Mouse (Mus musculus) naive thymus-derived CD4-positive, alpha-beta T cell, adult 2 months (primary cell): Measurements from ENCODE around the gene Lect2.

Experiments used
- DNase-seq: peaks from one replicate; pipeline ENCODE4 v3.0.0-alpha.2; 2011; ENCODE audit warnings: low read depth

The Lect2 gene

DNA sequence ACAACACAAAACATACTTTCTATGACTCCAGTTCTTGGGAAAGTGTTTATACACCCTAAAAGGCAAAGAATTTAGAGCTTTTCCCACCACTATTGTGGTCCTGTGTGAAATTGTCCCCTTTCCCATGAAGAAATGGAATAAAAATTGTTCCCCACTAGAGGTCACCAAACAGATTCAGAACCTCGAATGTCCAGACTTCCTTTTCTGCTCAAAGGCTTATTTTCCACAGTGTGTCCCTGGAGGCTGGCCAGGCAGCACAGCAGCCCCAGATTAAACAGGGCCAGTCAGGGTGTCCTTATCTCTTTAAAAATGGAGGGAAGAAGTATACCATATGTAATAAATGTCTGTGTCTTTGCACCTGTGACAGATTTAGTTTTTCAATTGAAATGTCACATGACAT, 7.7 kb upstream of the Lect2 start:
- no peak for DNase-seq

DNA sequence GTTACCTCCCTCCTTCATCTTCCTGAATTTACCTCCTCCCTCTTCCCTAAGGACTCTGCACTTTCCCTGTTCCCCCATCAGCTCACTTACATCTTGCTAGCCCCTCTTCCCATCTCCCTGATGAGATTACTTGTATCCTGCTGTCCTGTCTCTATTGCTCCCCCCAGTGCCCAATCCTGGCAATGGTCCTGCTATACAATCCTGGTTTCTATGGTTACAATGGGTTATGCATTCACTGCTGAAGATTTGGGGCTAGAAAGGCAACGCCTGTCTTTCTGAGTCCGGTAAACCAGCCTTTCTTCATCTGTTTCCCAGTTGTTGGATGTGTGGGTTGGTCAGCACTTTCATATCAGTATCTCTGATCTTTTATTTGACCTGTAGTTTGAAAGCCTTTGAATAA, 6.1 kb upstream of the Lect2 start:
- DNase-seq, result peak; percentile 67

DNA sequence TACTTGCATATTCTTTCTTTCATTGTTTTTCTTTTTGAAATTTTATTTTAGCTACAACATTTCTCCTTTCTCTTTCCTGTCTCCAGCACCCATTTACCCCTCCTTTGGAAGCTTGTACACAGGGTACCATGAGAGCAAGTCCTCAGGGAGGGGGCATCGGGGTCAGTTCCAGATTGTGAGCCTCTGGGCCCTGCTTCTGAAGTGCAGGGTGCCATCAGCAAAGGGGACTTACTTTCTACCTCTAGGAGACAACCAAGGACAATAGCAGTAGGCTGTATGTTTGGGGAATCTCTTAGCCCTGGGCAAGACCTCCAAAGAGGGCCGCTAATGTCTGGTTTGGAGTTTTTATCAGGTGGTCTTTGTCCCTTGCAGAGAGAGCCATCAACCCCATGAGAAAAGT, 5.6 kb upstream of the Lect2 start:
- DNase-seq, result no peak

DNA sequence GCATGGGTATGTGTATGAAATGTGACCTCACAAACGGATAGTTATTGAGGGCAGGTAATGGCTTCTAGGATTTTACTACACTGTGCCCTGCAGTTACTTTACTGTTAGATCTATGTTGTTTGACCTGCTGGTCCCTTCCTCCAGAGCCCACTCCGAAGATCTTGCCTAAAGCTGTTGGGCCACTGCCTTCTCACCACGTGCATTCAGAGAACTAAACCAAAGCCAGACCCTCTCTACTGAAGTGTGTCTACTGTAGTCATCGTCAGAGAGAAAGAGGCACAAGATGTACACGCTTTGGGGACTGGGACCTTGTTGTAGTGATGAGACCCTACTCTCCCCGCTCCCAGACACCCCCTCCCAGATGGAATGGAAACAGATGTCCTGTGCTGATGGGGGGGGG, 3.4 kb upstream of the Lect2 start:
- DNase-seq, result no peak

DNA sequence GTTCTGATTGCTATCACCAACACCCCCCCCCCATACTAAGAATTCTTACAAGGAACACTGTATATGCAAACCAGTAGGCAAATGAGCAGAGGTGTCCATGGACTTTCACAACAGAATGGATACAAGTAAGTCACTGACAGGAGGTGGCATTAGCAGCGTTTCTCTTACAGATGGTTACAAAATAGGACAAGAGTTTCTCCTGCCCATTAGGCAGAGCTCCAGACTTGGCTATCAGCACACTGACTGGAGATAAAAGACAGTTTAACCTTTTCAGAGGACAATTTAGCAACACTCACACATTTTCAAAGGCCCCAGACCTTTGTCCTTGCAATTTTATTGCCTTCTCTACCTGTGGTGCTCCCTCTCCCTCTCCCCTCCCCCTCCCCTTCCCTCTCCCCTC, 2.3 kb upstream of the Lect2 start:
- no peak for DNase-seq

DNA sequence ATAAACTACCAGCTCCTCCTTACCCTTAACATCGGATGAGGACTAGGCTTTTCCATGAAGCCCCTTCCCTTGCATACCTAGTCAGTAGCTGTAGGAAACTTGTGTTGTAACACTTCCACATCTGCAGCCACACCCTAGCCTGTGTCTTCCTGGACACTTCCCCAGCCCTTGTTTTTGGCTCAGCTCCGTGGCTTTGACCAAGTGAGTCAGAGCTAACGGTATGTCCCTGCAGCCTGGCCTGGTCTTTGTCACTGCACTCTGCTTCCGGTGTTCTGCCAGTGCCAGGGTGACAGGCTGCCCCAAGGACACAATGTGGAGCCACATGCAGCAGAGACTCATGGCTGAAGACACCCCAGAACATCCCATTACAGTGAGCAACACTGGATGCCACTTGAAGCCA, 1.1 kb upstream of the Lect2 start:
- DNase-seq, result no peak

DNA sequence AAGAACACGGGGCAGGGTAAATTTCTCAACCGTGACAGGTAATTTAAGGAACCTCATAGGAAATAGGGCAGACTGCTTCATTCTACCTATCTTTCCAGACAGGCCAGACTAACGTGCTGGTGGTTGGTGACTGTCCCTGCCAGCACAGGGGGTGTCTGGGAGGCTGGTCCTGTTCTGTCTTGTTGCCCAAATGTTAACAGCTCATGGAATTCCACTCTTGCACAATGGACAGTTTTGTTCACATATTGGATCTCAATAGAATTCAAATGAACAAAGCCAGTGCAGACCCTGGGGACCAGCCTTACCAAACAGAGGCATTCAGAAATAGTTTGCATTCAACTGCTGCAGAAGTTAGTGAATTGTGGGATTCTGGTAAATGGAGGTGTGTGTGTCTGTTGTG, 3.3 kb downstream of the Lect2 start:
- no peak for DNase-seq

DNA sequence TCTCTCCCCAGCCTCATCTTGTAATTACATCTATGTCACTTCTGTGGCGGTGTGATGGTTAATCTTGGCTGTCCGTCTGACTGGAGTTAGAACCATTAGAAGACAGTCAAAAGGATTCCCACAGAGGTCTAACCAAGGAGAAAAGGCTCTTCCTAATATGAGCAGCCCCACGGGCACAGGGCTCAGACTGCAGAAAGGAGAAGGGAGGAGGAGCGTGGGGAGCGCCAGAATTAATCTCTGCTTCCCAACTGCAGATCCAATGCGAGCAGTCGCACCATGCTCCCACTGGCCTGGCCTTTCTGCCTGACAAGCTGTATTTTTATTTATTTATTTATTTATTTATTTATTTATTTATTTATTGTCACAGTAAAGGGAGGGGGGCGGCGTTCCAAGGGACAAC, 4.5 kb downstream of the Lect2 start:
- no peak for DNase-seq

DNA sequence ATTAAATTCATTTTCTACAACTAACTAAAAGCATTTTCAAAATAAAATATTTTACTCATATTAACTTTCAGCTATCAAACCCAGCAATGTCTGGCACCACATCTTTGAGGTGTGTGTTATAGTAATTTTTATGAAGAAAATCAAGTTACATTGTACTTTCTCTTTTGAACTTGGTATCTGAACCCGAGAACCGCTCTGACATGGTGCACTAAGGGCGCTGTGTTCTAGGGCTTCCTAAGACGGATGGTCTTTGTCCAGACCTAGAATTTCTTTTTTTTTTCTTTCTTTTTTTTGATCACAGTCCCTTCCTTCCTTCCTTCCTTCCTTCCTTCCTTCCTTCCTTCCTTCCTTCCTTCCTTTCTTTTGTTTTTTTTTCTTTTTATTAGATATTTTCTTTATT, 8.5 kb downstream of the Lect2 start:
- no peak for DNase-seq

DNA sequence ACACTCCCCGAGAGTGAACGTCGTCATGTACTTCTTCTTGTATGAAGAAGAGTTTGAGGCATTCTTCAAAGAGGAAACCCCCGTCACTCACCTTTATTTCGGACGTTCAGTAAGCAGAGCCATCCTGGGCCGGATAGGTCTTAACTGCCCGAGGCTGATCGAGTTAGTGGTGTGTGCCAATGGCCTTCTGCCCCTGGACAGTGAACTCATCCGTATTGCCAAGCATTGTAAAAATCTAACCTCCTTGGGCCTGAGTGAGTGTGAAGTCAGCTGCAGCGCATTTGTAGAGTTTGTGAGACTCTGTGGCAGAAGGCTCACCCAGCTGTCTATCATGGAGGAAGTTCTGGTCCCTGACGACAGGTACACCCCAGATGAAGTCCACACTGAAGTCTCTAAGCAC, 11.3 kb downstream of the Lect2 start:
- DNase-seq, result no peak

DNA sequence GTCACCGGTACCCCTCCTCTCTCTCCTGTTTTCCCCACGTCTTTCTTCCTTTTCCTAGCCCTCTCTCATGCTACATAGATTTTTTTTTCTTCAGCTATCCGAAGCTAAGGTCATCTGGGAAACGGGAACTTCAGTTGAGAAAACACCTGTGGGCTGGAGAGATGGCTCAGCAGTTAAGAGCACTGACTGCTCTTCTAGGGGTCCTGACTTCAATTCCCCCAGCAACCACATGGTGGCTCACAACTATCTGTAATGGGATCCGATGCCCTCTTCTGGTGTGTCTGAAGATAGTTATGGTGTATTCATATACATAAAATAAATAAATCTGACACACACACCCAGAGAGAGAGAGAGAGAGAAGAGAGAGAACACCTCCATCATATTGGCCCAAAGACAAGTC, 12.7 kb downstream of the Lect2 start:
- no peak for DNase-seq

DNA sequence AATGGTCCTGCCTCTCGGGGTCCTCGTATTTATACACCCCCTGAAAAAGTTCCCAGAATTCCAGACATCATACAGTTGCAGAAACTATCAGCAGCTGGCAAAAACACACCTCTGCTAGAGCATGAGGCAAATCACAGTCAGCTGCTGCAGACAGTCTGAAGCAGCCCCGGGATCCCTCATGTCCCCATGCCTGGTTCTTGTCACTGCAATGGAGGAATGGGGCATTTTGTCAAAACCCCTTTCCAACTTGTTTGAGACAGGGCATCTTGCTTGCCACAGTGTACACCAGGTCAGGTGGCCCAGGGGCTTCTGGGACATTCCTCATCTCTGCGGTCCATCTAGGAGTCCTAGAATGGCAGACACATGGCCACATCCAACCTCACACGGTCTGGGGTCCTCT, 13.4 kb downstream of the Lect2 start:
- DNase-seq, result no peak

DNA sequence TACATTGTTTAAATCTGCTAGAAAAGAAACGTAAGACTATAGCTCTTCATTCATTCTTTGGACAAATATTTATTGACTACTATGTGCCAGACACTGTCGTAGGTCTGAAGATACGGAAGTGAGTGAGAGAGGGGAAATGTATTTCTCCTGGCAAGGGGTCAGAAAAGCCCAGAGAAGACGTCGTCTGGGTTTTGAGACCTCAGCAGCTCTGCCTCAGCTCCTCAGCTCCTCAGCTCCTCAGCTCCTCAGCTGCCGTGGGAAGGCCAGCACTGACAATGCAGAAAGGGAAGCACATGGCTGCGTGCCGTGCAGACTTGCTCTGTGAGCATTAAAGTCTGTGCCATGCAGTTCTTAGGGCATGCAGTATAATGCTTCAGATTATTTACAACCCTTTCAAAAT, 18.6 kb downstream of the Lect2 start:
- DNase-seq, result no peak

DNA sequence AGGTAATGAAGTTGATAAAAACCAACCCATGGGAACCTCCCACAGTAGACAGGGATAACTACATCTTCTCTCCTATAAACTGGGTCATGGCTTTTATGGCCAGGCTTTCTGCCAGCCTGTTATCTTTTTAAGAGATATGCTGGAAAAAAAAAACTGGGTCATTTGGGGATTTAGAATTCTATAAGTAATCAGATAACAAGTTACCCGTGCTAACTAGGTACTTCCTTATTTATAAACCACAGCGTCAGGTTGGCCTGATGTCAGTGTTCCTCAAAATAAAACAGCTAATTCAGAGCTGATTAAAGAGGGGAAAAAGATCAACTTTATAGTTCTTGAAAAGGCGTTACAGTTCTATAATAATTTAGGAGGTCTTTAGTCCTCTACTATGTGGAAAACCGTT, 19.3 kb downstream of the Lect2 start:
- DNase-seq, result no peak

DNA sequence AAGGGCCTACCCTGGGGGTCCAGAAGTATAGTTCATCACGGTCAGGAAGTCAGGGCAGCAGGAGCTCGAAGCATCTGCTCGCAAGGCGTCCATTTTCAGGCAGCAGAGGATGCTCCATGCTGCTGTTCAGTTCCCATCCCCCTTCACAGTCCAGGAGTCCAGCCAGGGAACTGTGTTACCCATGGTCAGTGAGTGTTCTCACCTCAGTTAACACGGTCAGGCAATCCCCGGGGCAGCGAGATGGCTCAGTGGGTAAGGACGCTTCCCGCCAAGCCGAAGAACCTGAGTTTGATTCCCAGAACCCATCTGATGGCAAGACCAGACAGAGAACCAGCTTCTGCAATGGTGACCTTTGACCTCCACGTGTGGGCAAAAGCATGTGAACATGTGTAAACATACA, 20.0 kb downstream of the Lect2 start:
- no peak for DNase-seq

DNA sequence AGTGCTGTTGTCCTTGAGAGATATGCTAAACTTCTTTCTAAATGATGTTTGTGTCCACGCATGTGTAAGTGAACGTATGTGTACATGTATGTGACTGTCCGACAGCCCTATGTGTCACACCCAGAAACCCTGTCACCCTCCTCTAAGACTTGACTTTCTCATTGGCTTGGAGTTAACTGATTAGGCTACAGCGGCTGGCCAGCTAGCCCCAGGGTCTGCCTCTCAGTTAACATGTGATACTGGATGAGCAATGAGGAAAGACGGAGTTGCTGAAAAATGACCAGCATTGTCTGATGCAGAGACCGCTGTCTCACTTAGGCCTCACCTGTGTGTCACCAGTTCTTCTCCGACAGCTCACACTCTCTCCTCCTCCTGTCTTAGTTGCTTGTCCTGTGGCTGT, 20.5 kb downstream of the Lect2 start:
- no peak for DNase-seq

DNA sequence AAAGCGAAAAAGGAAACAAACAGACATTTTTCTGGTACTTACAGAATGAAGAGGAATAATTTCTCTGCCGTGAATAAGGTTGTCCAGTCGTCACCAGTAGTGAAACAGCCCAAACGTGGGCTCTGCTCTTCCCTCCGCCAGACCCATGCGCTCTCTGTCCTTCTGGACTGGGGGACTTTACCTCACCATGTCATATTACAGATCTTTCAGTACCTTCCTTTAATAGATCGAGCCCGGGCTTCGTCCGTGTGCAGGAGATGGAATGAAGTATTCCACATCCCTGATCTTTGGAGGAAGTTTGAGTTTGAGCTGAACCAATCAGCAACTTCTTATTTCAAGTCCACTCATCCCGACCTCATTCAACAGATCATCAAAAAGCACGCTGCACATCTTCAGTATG, 21.4 kb downstream of the Lect2 start:
- no peak for DNase-seq

DNA sequence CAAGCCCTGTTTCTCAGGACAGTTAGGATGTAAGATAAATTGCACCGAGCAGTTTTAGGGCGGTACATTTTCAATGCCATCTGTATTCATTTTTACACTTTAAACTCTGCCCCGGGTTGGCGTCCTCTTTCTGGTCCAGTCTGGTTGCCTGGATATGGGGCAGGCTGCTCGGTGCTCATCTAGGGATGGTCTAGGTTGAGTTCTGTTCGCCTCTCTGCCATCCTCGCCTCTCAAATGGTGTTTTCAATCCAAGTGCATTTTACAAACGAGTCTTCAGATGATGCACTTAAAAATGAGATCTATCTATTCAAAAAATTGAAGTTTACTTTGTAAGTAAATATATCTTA, 25.5 kb downstream of the Lect2 start:
- DNase-seq, result no peak

DNA sequence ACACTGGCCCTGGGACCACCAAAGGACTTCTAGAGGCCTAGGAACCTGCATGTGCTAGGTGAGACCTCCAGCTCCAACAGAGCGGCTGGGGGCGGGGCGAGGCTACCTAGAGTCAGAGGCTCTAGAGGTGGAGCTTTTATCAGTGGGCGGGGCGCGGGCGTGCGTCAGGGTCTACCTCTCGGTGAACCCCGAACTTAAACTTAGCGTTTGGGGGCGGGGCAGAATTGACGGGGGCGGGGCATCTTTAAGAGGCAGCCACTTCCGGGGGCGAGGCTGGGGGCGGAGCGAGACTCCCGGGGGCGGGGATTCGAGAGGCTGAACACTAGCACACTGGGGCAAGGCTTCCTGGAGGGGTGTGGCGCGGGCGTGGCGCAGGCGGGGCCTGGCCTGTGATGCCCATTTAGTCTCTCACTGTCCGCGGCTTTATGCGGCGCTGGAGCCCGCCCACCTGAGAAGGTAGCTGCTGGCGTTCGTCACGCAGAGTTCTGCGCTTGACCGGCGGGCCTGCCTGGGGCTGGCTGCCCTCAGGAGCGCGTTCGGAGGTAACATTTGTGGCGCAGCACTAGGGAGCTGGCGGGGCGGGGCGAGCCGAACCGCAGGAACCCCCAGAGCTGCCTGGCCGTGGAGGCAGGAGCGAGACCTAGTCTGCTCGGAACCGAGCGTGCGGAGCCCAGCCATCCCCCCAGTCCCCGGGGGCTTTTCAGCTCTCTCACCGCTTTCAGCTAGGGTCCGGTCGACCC, 26.1 kb downstream of the Lect2 start, which contains the start of gene Fbxl21:
TSS of gene Fbxl21 (plus strand) at position 392 of the 740 bp plus-strand sequence.
- peak; percentile 92 for DNase-seq

DNA sequence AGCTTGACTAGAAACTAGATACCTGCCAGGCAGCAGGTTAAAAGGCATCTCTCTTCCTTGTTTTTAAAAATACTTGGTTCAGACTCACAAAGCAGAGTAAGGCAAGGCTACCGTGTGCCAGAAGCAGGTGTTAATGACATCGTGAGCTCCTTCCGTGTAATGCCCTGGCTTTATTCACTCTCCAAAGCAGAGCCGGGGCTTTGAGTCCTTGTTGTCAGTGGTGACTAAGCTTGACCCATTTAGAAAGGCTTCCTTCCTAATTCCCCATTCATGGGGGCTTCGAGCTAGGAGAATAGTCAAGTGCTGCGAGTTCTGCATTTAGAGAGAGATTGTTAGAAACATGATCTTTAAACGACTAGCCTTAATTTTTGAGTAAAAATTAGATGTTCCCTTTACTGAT, 31.5 kb downstream of the Lect2 start:
- DNase-seq, result no peak

DNA sequence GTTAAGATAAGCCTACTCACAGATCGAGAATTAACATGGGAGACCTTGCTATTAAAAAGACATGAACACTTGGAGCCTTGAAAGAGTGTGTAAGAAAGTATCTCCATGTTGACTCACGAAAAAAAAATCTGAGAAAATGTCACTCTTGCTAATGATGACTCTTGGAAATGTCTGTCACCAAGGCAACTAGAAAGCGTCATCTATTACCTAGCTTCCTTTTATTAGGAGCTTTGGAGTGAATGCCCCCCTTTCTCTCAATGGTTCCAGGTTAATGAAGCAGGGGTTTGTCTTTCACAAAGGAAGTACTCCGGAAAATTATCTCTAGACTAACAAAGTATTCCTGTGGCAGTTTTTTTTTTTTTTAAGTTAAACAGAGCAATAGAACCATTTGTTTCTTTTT, 32.0 kb downstream of the Lect2 start:
- DNase-seq, result no peak

DNA sequence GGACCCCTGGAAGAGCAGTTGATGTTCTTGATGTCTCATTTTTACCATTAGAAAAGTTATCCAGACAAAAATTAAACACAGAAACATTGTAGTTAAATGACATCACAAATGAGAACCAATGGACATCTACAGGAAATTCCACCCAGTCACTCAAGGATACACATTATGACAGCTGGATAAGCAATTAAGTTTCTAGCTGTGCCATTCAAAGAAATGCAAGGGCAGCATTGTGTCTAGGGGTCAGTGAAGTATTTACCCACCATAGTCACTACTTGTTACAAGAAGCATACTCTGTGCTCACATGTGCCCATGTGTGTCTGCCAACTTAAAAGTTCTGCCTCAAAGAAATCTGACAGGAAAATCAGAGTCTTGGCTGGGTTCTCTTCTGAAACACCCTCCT, 34.7 kb downstream of the Lect2 start:
- no peak for DNase-seq

DNA sequence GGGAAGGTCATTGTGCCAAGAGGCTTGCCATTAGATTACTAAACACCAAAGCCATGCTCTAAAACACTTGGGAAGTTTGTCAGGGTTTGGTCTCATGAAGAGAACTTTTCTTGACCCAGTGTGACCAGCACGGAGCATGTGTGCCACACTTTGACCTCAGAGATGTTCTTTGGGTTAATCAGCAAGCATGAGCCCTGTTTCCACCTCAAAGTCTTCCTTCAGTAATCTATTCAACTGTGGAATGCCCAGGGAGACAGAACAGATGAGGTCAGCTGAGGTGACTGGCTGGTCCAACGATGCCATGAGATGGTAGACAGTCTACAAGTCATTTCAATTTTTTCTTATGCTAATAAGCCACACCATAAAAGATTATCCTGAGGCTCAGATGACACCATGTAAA, 38.5 kb downstream of the Lect2 start:
- no peak for DNase-seq

DNA sequence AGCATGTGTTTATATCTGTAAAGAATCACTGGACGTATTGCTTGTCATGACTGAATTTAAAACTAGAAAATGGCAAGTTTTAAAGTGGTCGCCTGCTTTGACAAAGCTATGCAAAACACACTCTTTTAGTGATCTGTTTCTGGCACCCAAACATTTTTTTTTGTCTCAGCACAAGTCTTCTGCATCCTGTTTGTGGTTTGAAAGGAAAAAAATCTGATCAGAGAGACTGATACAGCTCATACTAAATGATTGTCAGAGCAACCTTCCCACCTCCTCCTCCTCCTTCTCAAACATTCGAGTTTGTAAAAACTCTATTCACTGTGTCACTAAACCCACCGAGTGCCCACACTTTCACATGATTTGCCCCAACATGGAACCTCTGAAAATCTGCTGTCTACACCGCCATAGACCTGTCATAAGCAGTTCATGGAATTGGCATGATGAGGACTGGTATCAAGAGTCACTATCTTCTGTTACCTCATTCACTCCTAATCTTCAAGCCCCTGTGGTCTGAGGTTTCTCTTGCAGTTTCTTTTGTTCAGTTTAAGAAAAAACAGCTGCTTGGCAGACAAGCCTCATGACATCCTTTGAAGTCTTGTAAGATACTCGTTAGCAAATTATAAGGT, 41.3 kb downstream of the Lect2 start:
- DNase-seq, result peak; percentile 88
